17 mouse cellular contexts compared by ENCODE assay signal in genomic region chr14:73186875-73187274, GRCm38 (mm10). TPM values are rescaled to one million over a fixed set of nuclear protein-coding genes. Genes with fewer than 3 reads are reported as not detected.
DNase-seq lines count a peak whose midpoint lies in the region; ATAC-seq and TF ChIP-seq lines count a peak whose summit lies in the region.
"Had no signal": no experiment of that assay in that cellular context is flagged by ENCODE, and none has a peak within 500 bp of the region (broad histone marks: within the 10 kb centered on the region; RNA-seq: fewer than 3 reads in every experiment).

No protein-coding gene starts in this region.

- H3K4me2 ChIP-seq in liver, postnatal 0 days (ENCODE audit: low read depth, low read length), result no peak overlapping the region
- H3K4me2 ChIP-seq in liver, embryonic 12.5 days, result no peak overlapping the region
- H3K4me2 ChIP-seq: forebrain, embryonic 13.5 days; heart, embryonic 13.5 days; hindbrain, embryonic 15.5 days had no signal

- no peak for TF ChIP-seq EP300 in liver, postnatal 0 days (IDR thresholded peaks at IDR 0.05; ENCODE audit: low read depth)
- TF ChIP-seq EP300 in ES-Bruce4 (IDR thresholded peaks at IDR 0.05; ENCODE audit: insufficient read depth, low read depth, low read length), result no peak

- WGBS in liver, postnatal 0 days (ENCODE audit: insufficient replicate concordance), result 90% methylated on average over 7 of the region's 7 CpGs
- WGBS in liver, embryonic 12.5 days (ENCODE audit: insufficient replicate concordance), result 91% methylated on average over 7 of the region's 7 CpGs

- TF ChIP-seq CTCF in liver, postnatal 0 days (IDR thresholded peaks at IDR 0.05; ENCODE audit: low read depth), result no peak
- TF ChIP-seq CTCF in ES-Bruce4 (IDR thresholded peaks at IDR 0.05; ENCODE audit: low read depth, low read length), result no peak

- no peak overlapping the region for H3K27ac ChIP-seq in liver, postnatal 0 days (ENCODE audit: low read depth)
- no peak overlapping the region for H3K27ac ChIP-seq in liver, embryonic 12.5 days
- H3K27ac ChIP-seq in ES-Bruce4 (ENCODE audit: insufficient read depth, low read length), result peak overlapping the region; percentile 97
- H3K27ac ChIP-seq: embryonic facial prominence, embryonic 10.5 days; forebrain, embryonic 13.5 days; heart, embryonic 13.5 days; hindbrain, embryonic 15.5 days had no signal

- H3K4me1 ChIP-seq in liver, postnatal 0 days (ENCODE audit: insufficient read depth), result no peaks in the 10 kb centered on the region
- no peaks in the 10 kb centered on the region for H3K4me1 ChIP-seq in liver, embryonic 12.5 days
- no peaks in the 10 kb centered on the region for H3K4me1 ChIP-seq in ES-Bruce4 (ENCODE audit: control insufficient read depth, insufficient read depth, low read length)
- H3K4me1 ChIP-seq: embryonic facial prominence, embryonic 10.5 days; forebrain, embryonic 13.5 days; hindbrain, embryonic 15.5 days had no signal

- no peaks in the 10 kb centered on the region for H3K9me3 ChIP-seq in liver, postnatal 0 days (ENCODE audit: low read length)
- no peaks in the 10 kb centered on the region for H3K9me3 ChIP-seq in liver, embryonic 12.5 days (replicated peaks)
- peaks cover 46% of the 10 kb centered on the region for H3K9me3 ChIP-seq in ES-Bruce4 (replicated peaks; ENCODE audit: control insufficient read depth, insufficient read depth, low read length, poor library complexity, severe bottlenecking)
- H3K9me3 ChIP-seq: embryonic facial prominence, embryonic 10.5 days; G1E; hindbrain, embryonic 15.5 days had no signal

- H3K4me3 ChIP-seq in liver, postnatal 0 days (ENCODE audit: low read depth, low read length), result no peak overlapping the region
- H3K4me3 ChIP-seq in liver, embryonic 12.5 days, result no peak overlapping the region
- H3K4me3 ChIP-seq in ES-Bruce4 (ENCODE audit: low read depth, low read length), result no peak overlapping the region
- H3K4me3 ChIP-seq: embryonic facial prominence, embryonic 10.5 days; forebrain, embryonic 13.5 days; heart, embryonic 13.5 days; hindbrain, embryonic 15.5 days had no signal

- no peak for TF ChIP-seq POLR2A in ES-Bruce4 (IDR thresholded peaks at IDR 0.05; ENCODE audit: insufficient read depth, low read length)

- H3K36me3 ChIP-seq in liver, postnatal 0 days (replicated peaks; ENCODE audit: insufficient read depth, low read length), result peaks cover 17% of the 10 kb centered on the region
- H3K36me3 ChIP-seq in liver, embryonic 12.5 days, result peaks cover 28% of the 10 kb centered on the region
- H3K36me3 ChIP-seq in ES-Bruce4 (ENCODE audit: control insufficient read depth, insufficient read depth, low read length, poor library complexity, severe bottlenecking), result peaks cover 22% of the 10 kb centered on the region
- no peaks in the 10 kb centered on the region for H3K36me3 ChIP-seq in splenic B cell, adult 2 months (ENCODE audit: control insufficient read depth, insufficient read depth, low read length, poor library complexity, severe bottlenecking)

- DNase-seq in liver, postnatal 0 days, result peak; percentile 10
- DNase-seq in splenic B cell, adult 2 months (ENCODE audit: low read depth, low spot score), result peak; percentile 29
- no peak for DNase-seq in cerebellum, adult 9-10 months
- no peak for DNase-seq in kidney, postnatal 14 days
- DNase-seq: adrenal gland, postnatal 10 days; cerebellum, adult 11 months; cerebellum, adult 8-10 months; cerebellum, postnatal 25 days; heart, postnatal 36 days had no signal

- no peak for ATAC-seq in liver, postnatal 0 days
- no peak for ATAC-seq in liver, embryonic 12.5 days
- peak; percentile 89 for ATAC-seq in megakaryocyte, adult 5-6 weeks (ENCODE audit: poor library complexity, severe bottlenecking)
- ATAC-seq: forebrain, embryonic 13.5 days had no signal

- H3K27me3 ChIP-seq in liver, postnatal 0 days (ENCODE audit: insufficient read depth, low read length), result no peaks in the 10 kb centered on the region
- no peaks in the 10 kb centered on the region for H3K27me3 ChIP-seq in liver, embryonic 12.5 days (replicated peaks)
- H3K27me3 ChIP-seq in ES-Bruce4 (ENCODE audit: control insufficient read depth, insufficient read depth, low read length, poor library complexity, severe bottlenecking), result no peaks in the 10 kb centered on the region
- H3K27me3 ChIP-seq in splenic B cell, adult 2 months (ENCODE audit: control insufficient read depth, insufficient read depth, low read length, poor library complexity, severe bottlenecking), result no peaks in the 10 kb centered on the region
- H3K27me3 ChIP-seq: forebrain, embryonic 13.5 days; heart, embryonic 13.5 days; hindbrain, embryonic 15.5 days had no signal

- no peak overlapping the region for H3K9ac ChIP-seq in liver, postnatal 0 days (replicated peaks)
- no peak overlapping the region for H3K9ac ChIP-seq in liver, embryonic 12.5 days
- peak overlapping the region; percentile 3; the same call in 1 of the 2 replicates for H3K9ac ChIP-seq in ES-Bruce4 (ENCODE audit: low read depth, poor library complexity, severe bottlenecking)
- H3K9ac ChIP-seq: forebrain, embryonic 13.5 days; heart, embryonic 13.5 days; hindbrain, embryonic 15.5 days had no signal

RNA-seq across cellular contexts. Expression of gene Lpar6, which starts 50.8 kb away (rescaled TPM):
- 12.2 and 12.9 TPM in 2 replicates for polyA plus RNA-seq in liver, postnatal 0 days (2015; fragmentation: Nextera tagmentation; extraction: Ambion mirVana)
- 5.5 TPM in 2 replicates for polyA plus RNA-seq in liver, embryonic 12.5 days (2016; fragmentation: Nextera tagmentation; extraction: Ambion mirVana)
- polyA plus RNA-seq in ES-Bruce4 (2011; ENCODE audit: insufficient read depth, insufficient read length, low read depth, missing spikeins), result 12.9 TPM in 2 replicates
- total RNA-seq in megakaryocyte, adult 5-6 weeks (2015), result 31.5 and 34.3 TPM in 2 replicates
- 28.0 and 29.7 TPM in 2 replicates for total RNA-seq in megakaryocyte, adult 5-6 weeks (2017)

Comparison
In these comparisons a context has a peak if more than half of its experiments do, and no peak if none do; other contexts are left out.
1. DNase-seq: peak in liver, postnatal 0 days (single experiment) and splenic B cell, adult 2 months (single experiment); none in cerebellum, adult 9-10 months (single experiment) and kidney, postnatal 14 days (single experiment).